Mouse (Mus musculus): ENCODE results near the gene Tap2.

Tap2 gene

DNA sequence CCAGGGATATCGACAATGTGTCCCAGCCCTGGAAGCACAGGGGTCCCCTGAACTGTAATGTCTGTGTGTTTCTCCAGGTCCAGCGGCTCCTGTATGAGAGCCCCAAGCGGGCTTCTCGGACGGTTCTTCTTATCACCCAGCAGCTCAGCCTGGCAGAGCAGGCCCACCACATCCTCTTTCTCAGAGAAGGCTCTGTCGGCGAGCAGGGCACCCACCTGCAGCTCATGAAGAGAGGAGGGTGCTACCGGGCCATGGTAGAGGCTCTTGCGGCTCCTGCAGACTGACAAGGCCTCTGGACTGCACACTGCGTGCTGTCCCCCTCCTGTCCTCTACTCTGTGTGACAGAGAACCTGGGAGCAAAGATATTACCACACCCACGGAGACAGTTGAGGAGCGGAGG lies 6.8 kb upstream of the Tap2 start:
- DNase-seq (ENCODE audit: low spot score), result no peak

DNA sequence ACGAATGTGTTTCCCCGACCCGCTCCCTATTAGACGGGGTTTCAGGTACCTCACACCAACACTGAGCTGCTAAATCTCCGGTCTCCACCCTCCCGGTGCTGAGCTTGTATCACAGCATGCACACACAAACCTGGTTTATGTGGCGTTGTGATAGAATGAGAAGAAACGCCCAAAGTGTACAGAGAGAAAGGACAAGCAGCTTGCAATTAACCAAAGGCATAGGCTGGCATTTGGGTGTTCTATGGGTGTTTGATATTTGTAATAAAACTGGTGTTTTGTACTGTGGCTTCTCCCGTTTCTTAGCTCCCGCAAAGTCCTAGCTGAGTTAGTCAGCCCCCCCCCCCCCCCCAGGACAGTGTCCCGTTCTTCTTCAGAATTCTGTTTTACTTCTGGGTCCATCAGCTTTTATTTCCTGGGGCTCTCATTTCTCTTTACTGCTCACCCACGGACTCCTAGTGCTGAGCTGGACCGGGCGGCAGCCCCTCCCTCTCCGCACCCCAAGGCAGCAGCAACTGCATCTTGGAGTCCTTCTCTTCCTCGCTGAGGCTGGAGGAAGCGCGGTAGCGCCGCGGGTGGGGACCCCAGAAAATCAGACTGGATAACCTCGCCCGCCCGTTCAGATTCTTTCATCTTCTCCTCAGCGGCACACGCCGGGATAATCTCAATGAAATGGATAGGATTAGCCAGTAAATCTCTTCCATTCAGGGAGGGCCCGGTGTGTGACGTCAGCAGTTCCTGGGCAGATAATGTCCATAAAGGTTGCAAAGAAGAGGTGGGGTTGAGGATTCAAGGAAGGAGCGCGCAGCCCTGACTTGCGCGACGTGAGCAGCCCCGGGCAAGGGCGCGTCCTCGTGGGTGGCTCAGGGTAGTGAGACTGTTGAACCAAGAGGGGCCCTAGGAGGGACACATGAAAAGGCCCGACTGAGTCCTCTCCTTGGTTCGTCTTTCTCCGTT lies 6.1 kb upstream of the Tap2 start, which contains the start of gene Psmb8:
Gene Psmb8 (plus strand): TSS at position 781 of the 954 bp plus-strand sequence.
- DNase-seq (ENCODE audit: low spot score), result peak; percentile 46

DNA sequence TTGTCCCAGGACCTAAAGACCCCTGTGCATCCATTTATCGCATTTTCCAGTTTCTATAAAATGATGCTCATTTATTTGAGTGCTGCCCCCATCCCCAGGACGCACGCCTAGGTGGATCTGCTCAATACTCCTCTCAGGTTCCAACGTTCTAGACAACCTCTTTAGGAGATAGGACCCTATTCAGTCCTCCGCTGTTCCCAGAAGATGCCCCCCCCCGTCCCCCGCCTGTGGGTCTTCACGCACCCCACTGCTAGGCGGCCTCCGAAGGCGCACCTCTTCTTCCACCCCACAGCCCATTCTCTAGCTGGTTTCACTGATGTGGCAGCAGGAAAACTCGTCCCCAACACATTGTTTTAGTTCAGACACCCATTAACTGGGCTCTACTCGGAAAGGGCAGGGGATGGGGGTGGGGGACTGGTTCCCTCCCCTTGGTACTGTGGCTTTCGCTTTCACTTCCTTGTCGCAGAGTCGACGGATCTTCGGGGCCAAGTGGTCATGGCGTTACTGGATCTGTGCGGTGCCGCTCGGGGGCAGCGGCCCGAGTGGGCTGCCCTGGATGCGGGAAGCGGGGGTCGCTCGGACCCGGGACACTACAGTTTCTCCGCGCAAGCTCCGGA lies 5.3 kb upstream of the Tap2 start:
- no peak for DNase-seq (ENCODE audit: low spot score)

DNA sequence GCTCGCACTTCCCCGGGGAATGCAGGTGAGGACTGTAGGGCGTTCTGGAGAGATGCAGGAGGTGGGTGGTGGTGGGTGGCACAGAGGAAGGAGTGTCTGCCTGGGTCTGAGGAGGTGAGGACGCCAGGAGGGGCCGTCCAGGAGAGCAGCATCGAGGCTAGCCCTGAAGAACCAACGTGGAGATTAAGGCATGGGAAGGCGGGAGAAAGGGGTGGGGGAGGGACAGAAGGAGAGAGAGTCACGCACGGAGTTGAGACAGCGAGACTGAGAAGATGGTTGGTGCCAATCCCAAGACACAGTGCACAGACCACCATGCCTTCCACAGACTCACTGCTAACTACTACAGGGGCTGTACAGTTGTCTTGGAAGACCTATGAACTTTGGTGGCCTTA lies 4.8 kb upstream of the Tap2 start:
- no peak for DNase-seq (ENCODE audit: low spot score)

DNA sequence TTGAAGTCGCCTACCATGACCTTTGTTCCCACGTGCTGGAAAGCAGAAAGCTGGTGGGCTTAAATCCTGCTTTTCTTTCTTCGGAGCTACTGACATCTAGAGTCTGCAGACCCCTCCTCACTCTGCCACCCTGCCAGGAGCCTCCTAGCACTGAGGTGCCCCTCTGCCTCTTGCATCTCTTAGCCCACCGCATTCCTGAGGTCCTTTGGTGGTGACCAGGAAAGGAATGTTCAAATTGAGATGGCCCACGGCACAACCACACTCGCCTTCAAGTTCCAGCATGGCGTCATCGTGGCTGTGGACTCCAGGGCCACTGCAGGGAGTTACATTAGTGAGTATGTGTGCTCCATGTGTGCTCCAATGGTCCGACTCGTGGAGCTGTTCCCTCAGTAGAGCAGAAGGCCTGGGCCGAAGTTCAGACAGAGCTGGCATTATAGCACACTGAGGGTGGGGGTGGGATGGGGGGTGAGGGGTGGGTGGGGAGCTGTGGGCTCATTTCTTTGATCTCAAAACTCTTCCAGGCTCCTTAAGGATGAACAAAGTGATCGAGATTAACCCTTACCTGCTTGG lies 4.2 kb upstream of the Tap2 start:
- no peak for DNase-seq (ENCODE audit: low spot score)

DNA sequence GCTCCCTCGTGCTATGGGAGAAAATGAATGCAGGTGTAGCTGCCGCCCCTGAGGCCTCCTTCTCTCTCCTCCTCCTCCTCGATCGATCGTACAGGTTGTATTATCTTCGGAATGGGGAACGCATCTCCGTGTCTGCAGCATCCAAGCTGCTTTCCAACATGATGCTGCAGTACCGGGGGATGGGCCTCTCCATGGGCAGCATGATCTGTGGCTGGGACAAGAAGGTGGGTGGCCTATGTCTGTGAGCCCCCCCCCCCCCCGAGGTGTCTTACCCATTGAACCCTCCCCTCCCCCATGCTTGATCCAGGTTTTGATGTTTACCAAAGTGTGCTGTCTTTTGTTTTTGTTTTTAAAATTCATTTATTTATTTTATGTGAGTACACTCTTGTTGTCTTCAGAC lies 3.3 kb upstream of the Tap2 start:
- no peak for DNase-seq (ENCODE audit: low spot score)

DNA sequence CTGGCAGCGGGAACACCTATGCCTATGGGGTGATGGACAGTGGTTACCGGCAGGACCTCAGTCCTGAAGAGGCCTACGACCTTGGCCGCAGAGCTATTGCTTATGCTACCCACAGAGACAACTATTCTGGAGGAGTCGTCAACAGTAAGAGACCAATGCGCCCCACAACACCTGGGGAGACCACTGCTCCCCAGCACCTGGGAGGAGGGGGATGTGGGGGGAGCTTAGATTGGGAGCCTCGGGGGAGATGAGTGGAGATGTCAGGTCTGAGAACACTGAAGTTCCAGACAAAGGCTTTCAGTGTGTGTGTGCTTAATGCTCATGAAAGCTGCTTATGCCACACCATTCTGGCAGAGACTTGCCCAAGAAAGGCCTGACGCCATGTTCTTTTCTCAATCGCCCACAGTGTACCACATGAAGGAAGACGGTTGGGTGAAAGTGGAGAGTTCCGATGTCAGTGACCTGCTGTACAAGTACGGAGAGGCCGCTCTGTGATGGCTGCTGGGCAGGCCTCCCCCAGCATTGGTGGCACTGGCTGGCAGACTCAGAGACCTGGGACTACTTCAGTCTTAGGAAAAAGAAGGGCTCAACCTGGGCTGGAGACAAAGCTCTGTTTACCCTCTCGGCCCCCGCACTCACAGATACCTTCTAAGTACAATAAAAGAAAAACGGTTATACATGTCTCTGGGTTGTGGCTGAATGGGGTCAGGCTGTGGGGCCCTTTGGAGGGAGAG lies 2.4 kb upstream of the Tap2 start:
- DNase-seq (ENCODE audit: low spot score), result no peak

DNA sequence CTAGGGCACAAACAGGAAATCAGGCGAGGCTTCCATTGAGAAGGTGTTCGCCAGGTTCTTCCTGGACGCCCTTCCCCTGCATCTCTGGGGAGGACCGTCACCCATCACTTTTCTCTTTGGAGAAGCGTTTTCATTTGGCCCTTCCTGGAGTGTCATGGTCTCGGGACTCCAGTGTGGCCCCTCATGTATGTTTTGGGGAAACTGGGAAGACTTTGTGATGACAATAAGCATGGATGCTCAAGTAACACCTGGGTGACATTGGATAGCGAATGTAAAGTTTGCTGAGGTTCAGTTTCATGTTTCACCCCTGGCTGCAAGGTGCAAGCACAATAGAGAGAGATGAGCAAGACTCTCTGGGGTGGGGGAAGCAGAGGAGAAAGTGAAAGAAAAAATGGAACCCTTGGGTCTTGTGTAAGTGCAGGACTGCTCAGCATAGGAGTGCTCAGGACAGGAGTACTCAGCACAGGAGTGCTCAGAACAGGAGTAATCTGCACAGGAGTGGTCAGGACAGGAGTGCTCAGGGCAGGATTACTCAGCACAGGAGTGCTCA lies 1.7 kb upstream of the Tap2 start:
- no peak for DNase-seq (ENCODE audit: low spot score)

DNA sequence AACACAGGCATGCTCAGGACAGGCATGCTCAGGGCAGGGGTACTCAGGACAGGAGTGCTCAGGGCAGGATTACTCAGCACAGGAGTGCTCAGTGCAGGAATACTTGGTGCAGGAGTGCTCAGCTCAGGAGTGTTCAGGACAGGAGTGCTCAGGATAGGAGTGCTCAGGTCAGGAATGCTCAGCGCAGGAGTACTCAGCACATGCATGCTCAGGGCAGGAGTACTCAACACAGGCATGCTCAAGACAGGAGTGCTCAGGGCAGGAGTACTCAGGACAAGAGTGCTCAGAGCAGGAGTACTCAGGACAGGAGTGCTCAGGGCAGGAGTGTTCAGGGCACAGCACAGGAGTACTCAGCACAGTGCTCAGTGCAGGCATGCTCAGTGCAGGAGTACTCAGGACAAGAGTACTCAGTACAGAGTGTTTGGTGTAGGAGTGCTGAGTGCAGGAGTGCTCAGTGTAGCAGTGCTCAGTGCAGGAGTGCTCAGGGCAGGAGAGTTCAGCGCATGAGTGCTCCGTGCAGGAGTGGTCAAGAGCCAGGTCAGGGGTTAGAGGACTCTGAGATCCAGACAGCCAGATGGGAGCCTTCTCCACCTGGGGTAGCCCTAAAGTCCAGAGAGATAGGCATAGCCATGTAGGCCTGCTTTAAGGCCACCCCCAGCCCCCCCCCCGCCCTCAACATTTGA lies 426 bp upstream of the Tap2 start:
- DNase-seq (ENCODE audit: low spot score), result no peak

DNA sequence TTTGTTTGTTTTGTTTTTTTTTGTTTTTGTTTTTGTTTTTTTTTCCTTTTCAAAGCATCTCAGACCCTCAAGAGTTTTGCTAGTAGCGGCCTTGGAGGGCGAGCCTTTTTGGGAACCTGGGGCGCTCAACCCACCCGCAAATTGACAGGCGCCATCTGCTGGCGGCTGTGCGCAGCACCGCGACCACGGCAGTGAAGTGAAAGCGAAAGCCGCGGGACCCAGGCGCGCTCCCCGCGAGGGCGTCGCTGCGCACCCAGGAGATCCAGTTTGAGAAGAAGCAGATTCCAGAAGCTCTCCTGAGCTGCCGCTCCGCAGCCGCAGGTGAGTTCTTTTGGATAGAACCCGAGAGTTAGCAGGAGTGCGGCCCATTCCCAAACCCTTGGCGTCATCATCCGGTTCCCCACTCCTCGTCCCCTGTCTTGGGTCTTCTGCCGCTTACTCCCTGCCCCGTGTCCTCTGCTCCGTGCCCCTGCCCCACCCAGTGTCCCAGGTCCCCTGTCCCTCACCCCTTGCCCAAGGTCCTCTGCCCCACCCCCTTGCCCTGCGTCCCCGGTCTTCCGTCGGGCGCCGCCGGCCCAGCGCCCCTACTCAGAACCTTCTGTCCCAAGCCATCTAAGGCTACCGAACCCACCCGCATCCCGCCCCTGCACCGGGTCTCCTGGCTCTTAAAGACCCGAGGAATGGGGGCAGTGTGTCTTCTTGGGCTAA lies 1.1 kb downstream of the Tap2 start:
- peak; percentile 44 for DNase-seq (ENCODE audit: low spot score)

DNA sequence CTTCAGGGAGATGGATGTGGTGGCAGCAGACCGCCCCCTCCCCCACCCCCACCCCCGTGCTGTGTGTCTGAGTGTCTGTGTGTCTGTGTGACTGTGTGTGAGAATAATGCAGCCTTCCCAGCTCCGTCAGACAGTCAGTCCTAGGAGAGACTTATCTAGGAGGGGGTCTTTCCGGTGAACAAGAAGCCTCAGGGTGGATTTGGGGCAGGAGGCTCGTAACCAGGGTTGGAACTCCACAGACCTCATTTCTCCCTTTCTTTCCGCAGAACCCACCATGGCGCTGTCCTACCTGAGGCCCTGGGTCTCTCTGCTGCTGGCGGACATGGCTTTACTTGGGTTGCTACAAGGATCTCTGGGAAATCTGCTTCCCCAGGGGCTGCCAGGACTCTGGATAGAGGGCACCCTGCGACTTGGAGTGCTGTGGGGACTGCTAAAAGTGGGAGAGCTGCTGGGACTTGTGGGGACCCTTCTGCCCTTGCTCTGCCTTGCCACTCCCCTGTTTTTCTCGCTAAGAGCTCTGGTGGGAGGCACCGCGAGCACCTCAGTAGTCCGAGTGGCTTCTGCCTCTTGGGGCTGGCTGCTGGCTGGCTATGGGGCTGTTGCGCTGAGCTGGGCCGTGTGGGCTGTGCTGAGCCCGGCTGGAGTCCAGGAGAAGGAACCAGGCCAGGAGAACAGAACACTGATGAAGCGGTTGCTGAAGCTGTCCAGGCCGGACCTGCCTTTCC lies 1.9 kb downstream of the Tap2 start:
- no peak for DNase-seq (ENCODE audit: low spot score)

DNA sequence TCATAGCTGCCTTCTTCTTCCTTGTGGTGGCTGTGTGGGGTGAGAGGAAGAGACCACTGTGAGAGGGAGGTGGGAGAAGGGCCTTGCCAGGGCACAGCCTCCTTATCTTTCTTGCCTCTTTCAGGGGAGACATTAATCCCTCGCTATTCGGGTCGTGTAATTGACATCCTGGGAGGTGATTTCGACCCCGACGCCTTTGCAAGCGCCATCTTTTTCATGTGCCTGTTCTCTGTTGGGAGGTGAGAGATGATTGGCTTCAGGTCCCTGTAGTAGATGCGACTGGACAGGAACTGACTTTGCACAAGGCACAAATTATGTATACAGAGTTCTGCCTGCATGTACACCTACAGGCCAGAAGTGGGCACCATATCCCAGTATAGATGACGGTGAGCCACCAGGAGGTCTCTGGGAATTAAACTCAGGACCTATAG lies 2.4 kb downstream of the Tap2 start:
- DNase-seq (ENCODE audit: low spot score), result no peak

DNA sequence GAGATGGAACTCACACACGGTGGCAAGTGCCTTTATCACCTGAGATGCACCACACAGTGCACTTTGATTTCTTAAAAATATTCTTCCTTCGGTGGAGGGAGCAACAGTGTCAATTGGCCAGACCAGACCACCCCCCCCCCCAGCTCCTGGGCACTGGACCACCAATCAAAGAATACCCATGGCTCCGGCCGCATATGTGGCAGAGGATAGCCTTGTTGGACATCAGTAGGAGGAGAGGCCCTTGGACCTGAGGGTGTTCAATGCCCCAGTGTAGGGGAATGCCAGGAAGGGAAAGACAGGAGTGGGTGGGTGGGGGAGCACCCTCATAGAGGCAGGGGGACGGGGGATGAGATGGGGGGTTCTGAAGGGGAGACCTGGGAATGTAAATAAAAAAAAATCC lies 3.4 kb downstream of the Tap2 start:
- no peak for DNase-seq (ENCODE audit: low spot score)

DNA sequence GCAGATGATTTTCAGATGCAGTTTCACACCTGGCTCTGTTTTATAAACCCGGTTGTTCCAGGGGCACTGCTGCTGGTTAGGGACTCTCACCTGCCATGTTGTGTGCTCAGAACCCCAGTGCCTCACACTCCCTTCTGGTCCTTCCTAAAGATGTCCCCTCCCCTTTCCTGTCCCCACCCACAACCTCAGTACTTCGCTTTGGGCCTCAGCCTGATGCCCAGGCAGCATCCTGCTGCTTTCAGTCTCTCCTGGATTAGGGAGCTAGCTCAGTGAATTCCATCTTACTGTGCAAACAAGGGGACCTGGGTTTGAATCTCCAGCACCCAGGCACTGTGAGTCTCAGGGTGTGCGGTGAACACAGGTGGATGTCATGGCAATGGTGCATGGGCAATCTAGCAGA lies 4.1 kb downstream of the Tap2 start:
- DNase-seq (ENCODE audit: low spot score), result no peak

DNA sequence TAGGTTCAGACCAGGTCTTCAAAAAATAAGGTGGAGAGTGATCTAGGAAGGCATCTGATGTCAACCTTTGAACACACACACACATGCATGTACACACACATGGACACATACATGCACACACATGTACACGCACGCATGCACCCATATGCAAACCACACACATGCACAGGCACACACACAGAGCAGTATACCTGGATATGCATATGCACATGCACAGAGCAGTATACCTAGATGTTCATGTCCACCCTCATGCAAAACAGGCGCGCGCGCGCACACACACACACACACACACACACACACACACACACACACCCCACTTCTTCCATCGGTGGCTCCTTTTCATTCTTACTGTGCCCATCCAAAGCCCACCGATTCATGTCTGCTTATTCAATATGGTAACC lies 4.5 kb downstream of the Tap2 start:
- no peak for DNase-seq (ENCODE audit: low spot score)

DNA sequence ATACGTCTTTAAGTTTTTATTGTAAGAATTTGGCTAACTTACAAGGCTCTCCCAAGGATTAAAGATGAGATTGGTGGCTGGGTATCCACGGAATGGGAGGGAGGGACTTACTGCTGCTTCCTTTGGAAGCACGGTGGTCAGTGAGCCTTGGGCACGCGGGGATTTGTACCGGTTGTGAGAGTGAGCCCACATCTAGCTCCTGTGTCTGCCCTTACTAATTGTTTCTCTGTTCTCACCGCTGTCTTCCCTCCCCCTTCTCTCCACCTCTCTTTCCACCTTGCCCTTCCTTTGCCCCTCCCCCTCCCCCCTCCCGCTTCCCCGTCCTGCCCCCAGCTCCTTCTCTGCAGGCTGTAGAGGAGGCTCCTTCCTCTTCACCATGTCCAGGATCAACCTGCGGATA lies 5.1 kb downstream of the Tap2 start:
- no peak for DNase-seq (ENCODE audit: low spot score)

DNA sequence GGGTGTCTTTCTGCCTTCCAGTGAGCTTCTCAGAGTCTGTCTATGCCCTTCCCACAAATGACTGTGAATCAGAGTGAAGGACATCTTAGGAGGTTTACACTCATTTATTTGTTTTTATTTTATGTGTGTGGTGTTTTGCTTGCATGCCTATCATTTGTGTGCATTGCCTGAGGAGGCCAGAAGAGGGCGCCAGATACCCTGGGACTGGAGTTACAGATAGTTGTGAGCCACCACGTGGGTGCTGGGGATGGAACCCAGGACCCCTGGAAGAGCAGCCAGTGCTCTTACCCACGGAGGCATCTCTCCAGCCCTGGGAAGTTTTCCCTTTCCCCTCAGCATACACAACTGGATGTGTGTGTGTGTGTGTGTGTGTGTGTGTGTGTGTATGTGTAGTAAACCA lies 6.4 kb downstream of the Tap2 start:
- DNase-seq (ENCODE audit: low spot score), result no peak

DNA sequence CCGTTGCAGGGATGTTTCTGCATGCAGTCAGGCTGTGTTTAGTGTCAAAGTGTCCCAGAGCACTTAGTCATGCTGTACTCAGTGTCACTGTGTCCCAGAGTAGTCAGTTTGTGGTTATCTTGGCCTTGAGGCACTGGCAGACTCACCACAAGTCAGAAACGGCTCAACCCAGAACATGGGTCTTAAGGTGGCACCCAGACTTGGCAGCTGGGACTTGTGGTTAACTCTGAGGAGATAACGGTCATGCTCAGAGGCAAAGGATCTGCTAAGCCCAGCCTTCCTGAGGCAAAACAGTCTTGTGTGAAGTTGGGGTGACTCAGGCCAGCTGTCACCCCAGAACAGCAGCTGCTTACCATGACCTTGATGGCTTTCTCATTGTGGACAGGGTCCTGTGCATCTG lies 7.3 kb downstream of the Tap2 start:
- DNase-seq (ENCODE audit: low spot score), result no peak

DNA sequence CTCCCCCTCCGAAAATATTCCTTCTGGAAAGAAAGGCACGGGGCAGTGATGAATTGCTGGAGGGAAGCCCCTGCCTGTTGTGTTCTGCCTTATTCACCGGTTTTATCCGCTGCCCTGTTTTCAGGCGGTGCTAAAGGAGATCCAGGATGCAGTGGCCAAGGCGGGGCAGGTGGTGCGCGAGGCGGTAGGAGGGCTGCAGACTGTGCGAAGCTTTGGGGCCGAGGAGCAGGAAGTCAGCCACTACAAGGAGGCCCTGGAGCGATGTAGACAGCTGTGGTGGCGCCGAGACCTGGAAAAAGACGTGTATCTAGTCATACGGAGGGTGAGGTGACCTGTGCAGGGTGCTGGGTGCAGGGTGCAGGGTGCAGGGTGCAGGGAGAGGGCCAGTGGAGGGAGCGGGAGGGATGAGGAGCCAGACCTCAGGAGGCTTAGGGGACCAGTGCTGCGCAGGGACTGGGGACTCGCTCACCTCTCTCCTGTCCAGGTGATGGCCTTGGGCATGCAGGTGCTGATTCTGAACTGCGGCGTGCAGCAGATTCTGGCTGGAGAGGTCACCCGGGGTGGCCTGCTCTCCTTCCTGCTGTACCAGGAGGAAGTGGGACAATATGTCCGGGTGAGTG lies 8.5 kb downstream of the Tap2 start:
- DNase-seq (ENCODE audit: low spot score), result no peak

DNA sequence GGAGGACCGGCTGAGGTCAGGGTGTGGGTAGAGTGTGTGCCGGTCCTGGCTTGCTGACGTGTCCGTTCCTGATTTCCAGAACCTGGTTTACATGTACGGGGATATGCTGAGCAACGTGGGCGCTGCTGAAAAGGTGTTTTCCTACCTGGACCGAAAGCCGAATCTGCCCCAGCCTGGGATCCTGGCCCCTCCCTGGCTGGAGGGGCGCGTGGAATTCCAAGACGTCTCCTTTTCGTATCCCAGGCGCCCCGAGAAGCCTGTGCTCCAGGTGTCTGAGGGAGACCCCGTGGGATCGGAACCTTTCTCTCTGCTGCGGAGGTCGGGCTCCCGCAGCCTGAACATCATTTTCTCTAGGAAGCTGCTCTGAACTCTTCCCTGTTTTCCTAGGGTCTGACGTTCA lies 10.6 kb downstream of the Tap2 start:
- no peak for DNase-seq (ENCODE audit: low spot score)

Data from yolk sac, embryonic 10.5 days (tissue).